Mouse (Mus musculus): Measurements from ENCODE around the gene Rnf20. TPM values are rescaled to one million over a fixed set of nuclear protein-coding genes. Genes with fewer than 3 reads are reported as not detected.

Gene Rnf20
- polyA plus RNA-seq, 1 experiment from 2014 or later = 23.2 TPM

Other genes starting within 250 kb of the Rnf20 start
- gene Acnat2, start 223.9 kb upstream of the Rnf20 start, polyA plus RNA-seq (2015; fragmentation: Nextera tagmentation; extraction: Ambion mirVana) = not detected in 2 replicates
- not detected in 2 replicates for gene Acnat1, start 158.1 kb upstream of the Rnf20 start, polyA plus RNA-seq (2015; fragmentation: Nextera tagmentation; extraction: Ambion mirVana)
- gene Baat, start 125.4 kb upstream of the Rnf20 start, polyA plus RNA-seq (2015; fragmentation: Nextera tagmentation; extraction: Ambion mirVana) = not detected in 2 replicates
- 52.9 and 61.3 TPM in 2 replicates for gene Mrpl50, start 110.9 kb upstream of the Rnf20 start, polyA plus RNA-seq (2015; fragmentation: Nextera tagmentation; extraction: Ambion mirVana)
- 5.6 and 7.2 TPM in 2 replicates for gene Zfp189, start 110.8 kb upstream of the Rnf20 start, polyA plus RNA-seq (2015; fragmentation: Nextera tagmentation; extraction: Ambion mirVana)
- gene Aldob, start 82.5 kb upstream of the Rnf20 start, polyA plus RNA-seq (2015; fragmentation: Nextera tagmentation; extraction: Ambion mirVana) = 0.40 and 2.2 TPM in 2 replicates
- 50.0 and 52.3 TPM in 2 replicates for gene Tmem246, start 34.1 kb upstream of the Rnf20 start, polyA plus RNA-seq (2015; fragmentation: Nextera tagmentation; extraction: Ambion mirVana)
- not detected in 2 replicates for gene Ppp3r2, start 50.0 kb downstream of the Rnf20 start, polyA plus RNA-seq (2015; fragmentation: Nextera tagmentation; extraction: Ambion mirVana)
- gene Grin3a, start 213.7 kb downstream of the Rnf20 start, polyA plus RNA-seq (2015; fragmentation: Nextera tagmentation; extraction: Ambion mirVana) = 0.47 and 0.87 TPM in 2 replicates

Measured in heart, embryonic 15.5 days (tissue).